Mouse (Mus musculus) kidney, adult 2 months (tissue): ENCODE measurements at regions not wholly inside any gene's neighbourhood (a gene's known extent, or its start where the extent isn't known, plus 50 kb on each side); places are given as distances from the start of the nearest gene placed in this dataset.

Experiments used
- CTCF ChIP-seq: fragments of 200-500 bp; conservative IDR thresholded peaks from 2 replicates; pipeline ENCODE4 v1.5.1; 2011; ENCODE audit warnings: low read depth, mild to moderate bottlenecking, control low read depth, low read length, moderate library complexity, mixed read lengths; ENCODE audit not compliant: insufficient read depth, insufficient read length
- POLR2A ChIP-seq: fragments of 200-500 bp; IDR thresholded peaks from one replicate; pipeline ENCODE4 v1.6.1; 2011; ENCODE audit warnings: low read depth, low read length, control low read depth

- TF ChIP-seq CTCF, result no peak
- TF ChIP-seq POLR2A, result no peak
Observed at GRCm38 (mm10) chr10:60931891-60932378, 100.6 kb upstream of the Unc5b start.
